Mouse (Mus musculus) G1E (cell line): ENCODE data around the gene Gdi1. TPM values are rescaled to one million over a fixed set of nuclear protein-coding genes. Genes with fewer than 3 reads are reported as not detected.

Source experiments
- ATAC-seq: 2 replicates; pipeline ENCODE4 v1.8.0; 2016; ENCODE audit warnings: mild to moderate bottlenecking; ENCODE audit not compliant: insufficient number of reproducible peaks, poor library complexity, low FRiP score, severe bottlenecking; ENCODE audit errors: extremely low read depth
- DNase-seq: peaks from one replicate; pipeline ENCODE4 v3.0.0; 2012; ENCODE audit warnings: low spot score
- H3K27me3 ChIP-seq: 2 replicates; pipeline ENCODE4 v1.6.1; 2012; ENCODE audit warnings: mild to moderate bottlenecking, low read length, inconsistent platforms; ENCODE audit not compliant: insufficient read depth
- H3K36me3 ChIP-seq: replicated peaks from 2 replicates; pipeline ENCODE3; 2012; ENCODE audit warnings: mild to moderate bottlenecking, inconsistent platforms
- H3K4me1 ChIP-seq: 2 replicates; pipeline ENCODE4 v1.6.1; 2012; ENCODE audit warnings: low read depth, low read length, inconsistent platforms, mixed read lengths; ENCODE audit not compliant: insufficient read depth
- H3K4me3 ChIP-seq: 2 replicates; pipeline ENCODE4 v1.5.1; 2012; ENCODE audit warnings: low read depth, mild to moderate bottlenecking, inconsistent platforms, low read length, moderate library complexity, mixed read lengths
- H3K9me3 ChIP-seq: replicated peaks from 2 replicates; pipeline ENCODE4 v1.6.1; 2012; ENCODE audit warnings: inconsistent platforms
- CTCF ChIP-seq: IDR thresholded peaks from 2 replicates; pipeline ENCODE4 v1.5.1; 2012; ENCODE audit warnings: low read depth, low read length, inconsistent platforms, mixed read lengths
- GATA1 ChIP-seq: IDR thresholded peaks from 2 replicates; pipeline ENCODE4 v1.6.1; 2012; ENCODE audit warnings: borderline replicate concordance, low read length, inconsistent platforms, mixed read lengths
- GATA2 ChIP-seq: IDR thresholded peaks from 2 replicates; pipeline ENCODE4 v1.6.1; 2012; ENCODE audit warnings: low read depth, low read length, inconsistent platforms, borderline replicate concordance
- POLR2AphosphoS5 ChIP-seq: IDR thresholded peaks from 2 replicates; pipeline ENCODE4 v1.6.1; 2012; ENCODE audit warnings: low read depth, low read length, inconsistent platforms; ENCODE audit not compliant: insufficient replicate concordance
- TAL1 ChIP-seq: conservative IDR thresholded peaks from 2 replicates; pipeline ENCODE4 v1.6.1; 2012; ENCODE audit warnings: low read depth, low read length, inconsistent platforms, mixed read lengths
- polyA plus RNA-seq: library from polyadenylated mRNA; stranded (reverse); fragments of >175 nt; gene quantifications from 2 replicates; pipeline ENCODE4 v1.2.3, GENCODE M21; 2012
- total RNA-seq, 2 experiments: library from RNA; stranded (forward) in 1 of 2; stranded (reverse) in 1 of 2; fragments of 200-1000 nt in 1 of 2; fragments of >200 nt in 1 of 2; fragmentation: Nextera tagmentation in 1 of 2; gene quantifications; 2 replicates each; pipeline ENCODE4 v1.2.3; 2014 to 2017

The Gdi1 gene
- total and polyA plus RNA-seq, 3 experiments, result 27.7 to 405 (median 31.8) TPM

DNA sequence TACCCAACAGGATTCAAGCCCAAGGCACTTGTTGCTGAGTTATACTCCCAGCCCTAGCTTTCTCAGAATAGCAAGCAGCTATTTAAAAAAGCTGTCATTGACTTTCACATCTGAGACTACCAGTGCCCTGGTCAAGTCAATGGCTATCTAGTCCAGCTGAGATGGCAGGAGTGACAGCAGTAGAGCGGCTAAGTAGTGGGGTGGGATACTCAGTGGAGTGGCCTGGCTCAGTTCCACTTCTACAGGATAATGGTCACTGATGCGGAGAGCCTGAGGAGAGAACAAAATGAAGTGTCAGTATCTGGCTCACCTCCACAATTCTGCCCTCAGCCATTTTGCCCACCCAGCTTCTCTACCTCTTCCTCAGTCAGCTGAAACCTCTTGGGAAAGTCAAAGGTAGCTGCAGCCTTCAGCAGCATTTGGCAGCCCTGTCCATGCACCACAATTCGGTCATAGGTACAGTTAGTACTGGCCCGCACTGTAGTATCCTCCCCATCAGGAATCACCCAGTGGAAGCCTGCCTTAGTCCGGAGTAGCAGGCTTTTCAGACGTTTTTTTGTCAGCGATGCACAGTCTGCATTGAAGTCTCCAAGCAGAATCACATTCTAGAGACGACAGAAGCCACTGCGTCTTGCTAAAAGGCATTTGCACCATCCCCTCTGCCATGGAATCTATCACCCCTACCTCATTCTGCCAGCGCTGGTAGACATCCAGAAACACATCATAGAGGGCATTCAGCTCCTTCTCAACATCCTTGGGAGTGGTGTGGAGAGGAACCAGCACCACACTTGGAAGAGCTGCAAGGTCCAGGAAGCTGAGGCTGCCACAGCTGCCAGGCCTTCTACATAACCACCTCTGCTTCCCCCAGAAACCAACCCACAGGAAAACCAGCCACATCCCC, 31.1 kb upstream of the Gdi1 start:
- no peak overlapping the region for H3K4me3 ChIP-seq
- peak; percentile 82 for TF ChIP-seq POLR2AphosphoS5
- no peak for TF ChIP-seq GATA1
- DNase-seq (no peak), ATAC-seq (no peak)
- H3K9me3 ChIP-seq, result no peaks in the 10 kb centered on the region
- peaks cover 25% of the 10 kb centered on the region for H3K36me3 ChIP-seq
- H3K27me3 ChIP-seq, result no peaks in the 10 kb centered on the region
- peaks cover 23% of the 10 kb centered on the region for H3K4me1 ChIP-seq

DNA sequence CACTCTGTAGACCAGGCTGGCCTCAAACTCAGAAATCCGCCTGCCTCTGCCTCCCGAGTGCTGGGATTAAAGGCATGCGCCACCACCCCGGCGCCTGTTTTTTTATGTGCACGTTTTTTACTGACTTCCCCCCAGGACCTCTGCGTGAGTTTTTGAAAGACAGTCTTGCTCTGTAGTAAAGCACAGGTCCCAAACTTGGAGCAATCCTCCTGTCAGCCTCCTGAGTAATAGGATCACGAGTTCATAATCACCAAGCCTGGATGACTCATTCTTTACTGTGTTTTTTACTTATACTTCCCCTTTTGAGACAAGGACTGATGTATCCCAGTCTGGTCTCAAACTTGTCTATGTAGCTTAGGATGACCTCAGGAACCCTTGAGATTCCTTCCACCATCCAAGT, 26.9 kb upstream of the Gdi1 start:
- ATAC-seq, result no peak; the same call in 1 of the 2 replicates
- Histone ChIP-seq H3K4me3 (no peak overlapping the region), H3K27me3 (no peaks in the 10 kb centered on the region), H3K4me1 (peaks cover 19% of the 10 kb centered on the region), H3K9me3 (no peaks in the 10 kb centered on the region), H3K36me3 (peaks cover 19% of the 10 kb centered on the region)
- no peak for TF ChIP-seq CTCF
- TF ChIP-seq GATA1, result no peak
- no peak for TF ChIP-seq TAL1
- TF ChIP-seq POLR2AphosphoS5, result no peak
- DNase-seq, result no peak

DNA sequence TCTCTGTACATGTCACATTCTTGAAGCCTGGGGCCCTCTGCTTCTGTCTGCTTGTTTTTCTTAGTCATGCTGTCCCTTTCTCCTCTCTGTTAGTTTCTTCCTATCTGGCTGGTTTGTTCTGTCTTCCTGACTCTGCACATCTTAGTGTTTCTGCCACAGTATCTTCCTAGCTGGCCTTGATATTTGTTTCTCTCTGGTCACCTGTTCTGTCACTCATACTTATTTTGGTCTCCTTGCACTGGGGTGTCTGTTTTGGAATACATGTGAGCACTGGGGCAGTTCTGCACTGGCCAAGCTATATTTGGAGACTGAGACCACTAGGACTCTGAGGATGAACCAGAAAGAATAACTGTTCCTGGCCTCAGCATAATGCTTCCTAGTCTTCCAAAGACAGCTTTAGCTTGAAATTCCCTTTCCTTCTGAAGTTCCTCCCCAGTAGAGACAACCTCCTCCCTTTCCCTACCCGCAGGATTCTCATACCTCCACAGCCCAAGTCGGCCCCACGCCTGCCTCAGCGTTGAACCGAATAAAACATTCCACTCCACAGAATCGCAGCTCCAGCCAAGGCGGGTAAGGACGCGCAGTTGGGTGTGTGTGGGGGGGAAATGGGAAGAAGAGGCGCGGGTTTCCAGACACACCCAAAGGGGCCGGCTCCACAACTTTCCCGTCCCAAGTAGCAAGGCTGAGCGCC, 23.6 kb upstream of the Gdi1 start:
- Histone ChIP-seq H3K27me3 (no peaks in the 10 kb centered on the region), H3K4me1 (peaks cover 24% of the 10 kb centered on the region), H3K36me3 (peaks cover 26% of the 10 kb centered on the region), H3K4me3 (peak overlapping the region; percentile 76), H3K9me3 (no peaks in the 10 kb centered on the region)
- TF ChIP-seq GATA2 (no peak), GATA1 (no peak), TAL1 (no peak), CTCF (no peak), POLR2AphosphoS5 (no peak)
- ATAC-seq (no peak), DNase-seq (no peak)

DNA sequence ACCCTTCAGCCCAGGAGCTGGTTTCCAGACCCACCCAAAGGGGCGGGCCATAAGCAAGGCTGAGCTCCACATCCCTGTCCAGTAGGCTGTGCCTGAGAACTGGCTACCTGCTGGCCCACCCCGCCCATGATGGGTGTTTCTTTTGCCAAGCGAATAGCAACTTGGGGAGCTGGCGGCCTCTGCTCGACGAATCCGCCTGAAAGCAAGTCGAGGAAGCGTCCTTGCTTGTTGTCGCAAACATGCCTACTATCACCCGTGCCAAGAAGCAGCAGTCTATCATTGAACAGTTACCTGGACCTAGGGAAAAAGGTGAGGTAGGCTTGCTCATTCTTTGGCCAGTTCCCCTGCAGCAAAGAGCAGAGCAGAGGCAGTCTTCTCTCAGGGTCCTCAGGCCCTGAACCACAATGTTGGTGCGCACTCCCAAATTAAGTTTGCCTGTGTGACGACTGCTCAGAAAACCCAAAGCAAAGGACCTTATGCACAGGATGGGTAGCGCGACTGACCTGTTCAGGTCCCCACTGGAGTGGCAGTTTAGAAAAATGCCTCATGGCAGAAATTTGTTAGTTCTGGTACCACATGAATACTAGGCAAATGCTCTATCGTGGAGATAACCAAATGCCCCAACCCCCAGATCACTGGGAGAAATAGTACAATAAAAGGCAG, 22.9 kb upstream of the Gdi1 start, which contains the start of the genes Taz and Dnase1l1:
TSS of gene Taz (plus strand) at position 181 of the 663 bp plus-strand sequence.
TSS of gene Dnase1l1 (minus strand) at position 606 of the 663 bp plus-strand sequence.
- Histone ChIP-seq H3K36me3 (peaks cover 23% of the 10 kb centered on the region), H3K4me1 (peaks cover 24% of the 10 kb centered on the region), H3K4me3 (peak within 1 kb of the TSS; percentile 76), H3K9me3 (no peaks in the 10 kb centered on the region), H3K27me3 (no peaks in the 10 kb centered on the region)
- DNase-seq (peak; percentile 32), ATAC-seq (peak; percentile 95)
- TF ChIP-seq GATA1 (no peak), POLR2AphosphoS5 (0 out of 2 replicates have a peak, but pooled peaks have one; percentile 48)

DNA sequence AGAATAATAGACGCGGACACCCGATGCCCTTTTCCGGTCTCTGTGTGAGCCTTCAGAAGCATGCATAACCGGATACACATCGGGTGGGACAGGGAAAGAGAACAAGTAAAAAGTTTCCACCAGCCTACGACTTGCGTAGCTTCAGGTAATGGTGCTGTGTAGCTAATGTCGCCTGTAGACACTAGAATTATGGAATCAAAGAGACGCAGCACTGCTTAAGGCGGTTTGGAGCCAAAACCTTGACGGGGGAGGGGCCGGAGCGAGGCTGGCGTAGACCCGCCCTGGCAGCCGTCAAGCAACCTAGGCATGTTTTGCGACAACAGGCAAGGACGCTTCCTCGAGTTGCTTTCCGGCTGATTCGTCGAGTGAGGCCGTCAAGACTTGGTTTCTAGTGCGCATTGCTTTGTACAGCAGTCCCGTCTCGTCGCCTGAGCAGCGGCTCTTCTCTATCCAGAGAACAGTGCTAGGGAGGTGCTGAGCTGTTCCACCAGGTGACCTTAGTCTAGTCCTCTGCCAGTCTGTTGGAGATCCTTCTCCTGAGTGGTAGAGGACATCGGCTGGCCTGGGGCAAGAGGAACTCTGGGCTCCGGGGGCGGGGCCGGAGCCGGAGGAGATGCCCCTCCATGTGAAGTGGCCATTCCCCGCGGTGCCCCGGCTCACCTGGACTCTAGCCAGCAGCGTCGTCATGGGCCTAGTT, 22.3 kb upstream of the Gdi1 start:
- DNase-seq, result peak; percentile 29
- TF ChIP-seq CTCF (no peak), TAL1 (no peak), POLR2AphosphoS5 (no peak), GATA1 (no peak), GATA2 (no peak)
- ATAC-seq, result 0 out of 2 replicates have a peak, but pooled peaks have one; percentile 11

DNA sequence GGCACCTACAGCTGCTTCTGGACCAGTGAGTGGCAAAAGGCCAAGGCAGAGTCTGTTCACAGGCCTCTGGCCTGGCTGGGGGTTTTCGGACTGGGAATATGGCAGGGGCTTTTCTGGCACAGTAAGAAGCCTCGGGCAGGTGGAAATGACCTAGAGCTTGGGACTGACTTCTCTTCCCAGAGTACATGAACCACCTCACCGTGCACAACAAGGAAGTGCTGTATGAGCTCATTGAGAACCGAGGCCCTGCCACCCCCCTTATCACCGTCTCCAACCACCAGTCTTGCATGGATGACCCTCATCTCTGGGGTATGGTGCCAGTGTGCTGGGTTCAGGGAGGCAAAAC, 21.7 kb upstream of the Gdi1 start:
- Histone ChIP-seq H3K9me3 (no peaks in the 10 kb centered on the region), H3K36me3 (peaks cover 33% of the 10 kb centered on the region), H3K27me3 (no peaks in the 10 kb centered on the region), H3K4me3 (peak overlapping the region; percentile 76), H3K4me1 (peaks cover 19% of the 10 kb centered on the region)
- TF ChIP-seq POLR2AphosphoS5, result no peak
- ATAC-seq (no peak), DNase-seq (no peak)

More for the DNA sequence above, 22.3 kb upstream of the Gdi1 start:
- peak overlapping the region; percentile 76 for H3K4me3 ChIP-seq
- H3K9me3 ChIP-seq, result no peaks in the 10 kb centered on the region
- peaks cover 28% of the 10 kb centered on the region for H3K36me3 ChIP-seq
- H3K27me3 ChIP-seq, result no peaks in the 10 kb centered on the region
- peaks cover 22% of the 10 kb centered on the region for H3K4me1 ChIP-seq
